Mouse (Mus musculus) midbrain, embryonic 14.5 days (tissue): ENCODE measurements around the gene Rpl3. TPM values are rescaled to one million over a fixed set of nuclear protein-coding genes. Genes with fewer than 3 reads are reported as not detected.
A peak's percentile ranks its signal among the peaks of the same experiment; 100 is the strongest.

Experiments used
- ATAC-seq: fragments of 200-750 bp; cut with Nextera tagmentation; 2 replicates; pipeline ENCODE4 v1.8.0; 2017; ENCODE audit warnings: moderate number of reproducible peaks, moderate library complexity; ENCODE audit not compliant: low FRiP score, low TSS enrichment
- DNase-seq: peaks from one replicate; pipeline ENCODE4 v3.0.0-alpha.2; 2015
- H3K27ac ChIP-seq: fragments of 300-500 bp; sonication (generic); replicated peaks from 2 replicates; pipeline ENCODE4 v1.5.1; 2014; ENCODE audit warnings: mild to moderate bottlenecking, low read depth, low read length, moderate library complexity
- H3K27me3 ChIP-seq: fragments of 300-500 bp; sonication (generic); 2 replicates; pipeline ENCODE4 v1.6.1; 2014; ENCODE audit warnings: low read length, control low read depth, mixed read lengths; ENCODE audit not compliant: control insufficient read depth, insufficient read depth
- H3K36me3 ChIP-seq: fragments of 300-500 bp; sonication (generic); 2 replicates; pipeline ENCODE4 v1.6.1; 2014; ENCODE audit warnings: low read length, control low read depth; ENCODE audit not compliant: control insufficient read depth, insufficient read depth
- H3K4me1 ChIP-seq: fragments of 300-500 bp; sonication (generic); 2 replicates; pipeline ENCODE4 v1.6.1; 2014; ENCODE audit warnings: mild to moderate bottlenecking, antibody characterized with exemption, low read length, control low read depth; ENCODE audit not compliant: control insufficient read depth, insufficient read depth
- H3K4me2 ChIP-seq: fragments of 300-500 bp; sonication (generic); 2 replicates; pipeline ENCODE4 v1.6.1; 2014; ENCODE audit warnings: mild to moderate bottlenecking, low read length, moderate library complexity
- H3K4me3 ChIP-seq: fragments of 300-500 bp; sonication (generic); replicated peaks from 2 replicates; pipeline ENCODE4 v1.5.1; 2014; ENCODE audit warnings: low read depth, low read length
- H3K9ac ChIP-seq: fragments of 300-500 bp; sonication (generic); replicated peaks from 2 replicates; pipeline ENCODE4 v1.6.1; 2014; ENCODE audit warnings: mild to moderate bottlenecking, low read length, moderate library complexity
- H3K9me3 ChIP-seq: fragments of 300-500 bp; sonication (generic); 2 replicates; pipeline ENCODE4 v1.6.1; 2016; ENCODE audit warnings: low read length, control low read depth, mixed read lengths; ENCODE audit not compliant: control insufficient read depth
- WGBS: fragments of 180-500 bp; shearing (Covaris S2); extraction: QIAGEN DNeasy Blood & Tissue Kit; methylation state at CpG from one replicate; pipeline ENCODE4 v1.1.7; 2014; 5-methylcytosine and 5-hydroxymethylcytosine counted together
- polyA plus RNA-seq: library from polyadenylated mRNA; unstranded; fragments of >200 nt; fragmentation: Nextera tagmentation; extraction: Ambion mirVana; gene quantifications from 2 replicates; pipeline ENCODE4 v1.2.1, GENCODE M21; 2014

Gene Rpl3
- polyA plus RNA-seq, 1 experiment from 2014 or later, result 724 TPM

GRCm38 (mm10) chr15:80071951-80072437, 19.7 kb downstream of the Rpl3 start:
- ATAC-seq, result no peak
- Histone ChIP-seq H3K4me1 (no peaks in the 10 kb centered on the region), H3K9ac (no peak overlapping the region), H3K4me3 (no peak overlapping the region), H3K9me3 (no peaks in the 10 kb centered on the region), H3K36me3 (peaks cover 9% of the 10 kb centered on the region), H3K4me2 (no peak overlapping the region), H3K27ac (no peak overlapping the region), H3K27me3 (no peaks in the 10 kb centered on the region)
- DNase-seq, result no peak
- WGBS, result 40% methylated on average over 9 of the region's 9 CpGs

GRCm38 (mm10) chr15:80070095-80070644, 21.5 kb downstream of the Rpl3 start:
- no peaks in the 10 kb centered on the region for H3K36me3 ChIP-seq
- ATAC-seq, result no peak
- H3K27me3 ChIP-seq, result no peaks in the 10 kb centered on the region

GRCm38 (mm10) chr15:80069171-80069570, 22.5 kb downstream of the Rpl3 start:
- no peaks in the 10 kb centered on the region for H3K9me3 ChIP-seq
- 53% methylated on average over 4 of the region's 4 CpGs for WGBS
- no peaks in the 10 kb centered on the region for H3K4me1 ChIP-seq
- no peak overlapping the region for H3K4me2 ChIP-seq
- DNase-seq, result no peak
- no peak overlapping the region for H3K9ac ChIP-seq
- no peak overlapping the region for H3K27ac ChIP-seq
- no peak overlapping the region for H3K4me3 ChIP-seq
- no peaks in the 10 kb centered on the region for H3K27me3 ChIP-seq
- H3K36me3 ChIP-seq, result no peaks in the 10 kb centered on the region
- ATAC-seq, result no peak

More at GRCm38 (mm10) chr15:80070095-80070644, 21.5 kb downstream of the Rpl3 start:
- H3K9me3 ChIP-seq, result no peaks in the 10 kb centered on the region
- no peak overlapping the region for H3K27ac ChIP-seq
- 61% methylated on average over 8 of the region's 8 CpGs for WGBS
- no peaks in the 10 kb centered on the region for H3K4me1 ChIP-seq
- no peak overlapping the region for H3K4me3 ChIP-seq
- no peak overlapping the region for H3K9ac ChIP-seq
- no peak for DNase-seq
- no peak overlapping the region for H3K4me2 ChIP-seq

- Histone ChIP-seq H3K9me3 (no peaks in the 10 kb centered on the region), H3K27ac (no peak overlapping the region), H3K4me2 (no peak overlapping the region), H3K4me1 (no peaks in the 10 kb centered on the region), H3K9ac (no peak overlapping the region), H3K4me3 (no peak overlapping the region), H3K27me3 (no peaks in the 10 kb centered on the region), H3K36me3 (no peaks in the 10 kb centered on the region)
- ATAC-seq (no peak), DNase-seq (peak; percentile 13)
- 51% methylated on average over 3 of the region's 3 CpGs for WGBS
These were observed 25.1 kb downstream of the Rpl3 start for GRCm38 (mm10) chr15:80066538-80066937.

GRCm38 (mm10) chr15:80065414-80065813, 26.3 kb downstream of the Rpl3 start:
- no peak overlapping the region for H3K27ac ChIP-seq
- H3K4me2 ChIP-seq, result no peak overlapping the region
- H3K4me3 ChIP-seq, result no peak overlapping the region
- ATAC-seq, result no peak
- no peaks in the 10 kb centered on the region for H3K27me3 ChIP-seq
- no peaks in the 10 kb centered on the region for H3K36me3 ChIP-seq
- peak; percentile 55 for DNase-seq
- no peaks in the 10 kb centered on the region for H3K9me3 ChIP-seq
- no peak overlapping the region for H3K9ac ChIP-seq
- no peaks in the 10 kb centered on the region for H3K4me1 ChIP-seq
- 16% methylated on average over 13 of the region's 13 CpGs for WGBS

- 69% methylated on average over 5 of the region's 5 CpGs for WGBS
- Histone ChIP-seq H3K27ac (no peak overlapping the region), H3K4me1 (no peaks in the 10 kb centered on the region), H3K36me3 (no peaks in the 10 kb centered on the region), H3K4me2 (no peak overlapping the region), H3K4me3 (no peak overlapping the region), H3K27me3 (no peaks in the 10 kb centered on the region), H3K9ac (no peak overlapping the region), H3K9me3 (no peaks in the 10 kb centered on the region)
- DNase-seq, result no peak
- no peak for ATAC-seq
These were observed 26.7 kb downstream of the Rpl3 start for GRCm38 (mm10) chr15:80064965-80065364.

GRCm38 (mm10) chr15:80062821-80063220, 28.8 kb downstream of the Rpl3 start:
- H3K4me1 ChIP-seq, result no peaks in the 10 kb centered on the region
- no peaks in the 10 kb centered on the region for H3K36me3 ChIP-seq
- ATAC-seq (no peak), DNase-seq (no peak)
- H3K4me3 ChIP-seq, result no peak overlapping the region
- no peak overlapping the region for H3K9ac ChIP-seq
- 46% methylated on average over 5 of the region's 5 CpGs for WGBS
- no peaks in the 10 kb centered on the region for H3K9me3 ChIP-seq
- no peak overlapping the region for H3K27ac ChIP-seq
- H3K4me2 ChIP-seq, result no peak overlapping the region
- H3K27me3 ChIP-seq, result no peaks in the 10 kb centered on the region

GRCm38 (mm10) chr15:80062339-80062738, 29.3 kb downstream of the Rpl3 start:
- Histone ChIP-seq H3K27me3 (no peaks in the 10 kb centered on the region), H3K4me3 (no peak overlapping the region), H3K36me3 (no peaks in the 10 kb centered on the region), H3K27ac (no peak overlapping the region), H3K4me1 (no peaks in the 10 kb centered on the region), H3K9ac (no peak overlapping the region), H3K4me2 (no peak overlapping the region), H3K9me3 (no peaks in the 10 kb centered on the region)
- WGBS, result 65% methylated on average over 9 of the region's 9 CpGs
- no peak for ATAC-seq
- DNase-seq, result no peak

GRCm38 (mm10) chr15:80061071-80061550, 30.6 kb downstream of the Rpl3 start:
- 92% methylated on average over 4 of the region's 4 CpGs for WGBS
- no peak for ATAC-seq
- Histone ChIP-seq H3K27me3 (no peaks in the 10 kb centered on the region), H3K9ac (no peak overlapping the region), H3K4me1 (no peaks in the 10 kb centered on the region), H3K4me3 (no peak overlapping the region), H3K27ac (no peak overlapping the region), H3K36me3 (no peaks in the 10 kb centered on the region), H3K9me3 (no peaks in the 10 kb centered on the region), H3K4me2 (no peak overlapping the region)
- no peak for DNase-seq
